Mouse (Mus musculus) testis, adult 2 months (tissue): ENCODE data around the gene Ttll6.

ENCODE experiments used
- CTCF ChIP-seq: fragments of 200-500 bp; IDR thresholded peaks from 2 replicates; pipeline ENCODE4 v1.5.1; 2012; ENCODE audit warnings: low read depth, mild to moderate bottlenecking, inconsistent platforms, low read length, moderate library complexity; ENCODE audit not compliant: control insufficient read depth, insufficient read depth, insufficient replicate concordance
- POLR2A ChIP-seq: fragments of 200-500 bp; IDR thresholded peaks from 2 replicates; pipeline ENCODE4 v1.6.1; 2012; ENCODE audit warnings: low read depth, mild to moderate bottlenecking, inconsistent platforms, low read length, moderate library complexity; ENCODE audit not compliant: control insufficient read depth

- TF ChIP-seq CTCF (no peak), POLR2A (no peak)
These were observed 69.0 kb downstream of the Ttll6 start for GRCm38 (mm10) chr11:96202401-96203081.
